Mouse (Mus musculus) gastrocnemius, postnatal 10 days (tissue): ENCODE data around the gene Gm49342. TPM values are rescaled to one million over a fixed set of nuclear protein-coding genes. Genes with fewer than 3 reads are reported as not detected.

ENCODE experiments used
- DNase-seq: peaks from one replicate; pipeline ENCODE4 v3.0.0; 2021; ENCODE audit warnings: mixed read lengths
- total RNA-seq, 2 experiments: library from RNA; stranded (reverse); gene quantifications; 2 replicates each; pipeline ENCODE4 v1.2.3; 2021

Gm49342 gene
- total RNA-seq, 2 experiments from 2014 or later: 5.8 to 6.7 TPM

GRCm38 (mm10) chr14:50981207-50981606 lies 36.9 kb downstream of the Gm49342 start:
- no peak for DNase-seq

- no peak for DNase-seq
Observed at GRCm38 (mm10) chr14:50981837-50982236, 37.5 kb downstream of the Gm49342 start.

DNA sequence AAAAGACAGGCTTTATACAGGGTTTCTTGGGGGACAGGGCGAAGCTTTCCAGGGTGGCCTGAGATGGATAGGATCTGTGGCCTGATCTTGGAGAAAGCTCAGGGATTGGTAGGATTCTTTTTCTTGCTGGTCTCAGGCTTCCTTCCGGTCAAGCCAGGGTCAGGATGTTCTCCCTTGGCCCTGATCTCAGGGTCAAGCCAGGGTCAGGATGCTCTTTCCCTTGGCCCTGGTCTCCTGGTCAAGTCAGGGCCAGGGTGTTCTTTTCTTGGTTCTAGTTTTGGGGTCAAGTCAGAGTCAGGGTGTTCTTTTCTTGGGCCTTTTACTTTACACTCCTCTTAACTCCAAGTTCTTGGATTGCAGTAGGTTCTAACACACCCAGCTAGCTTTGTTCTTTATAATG lies 43.4 kb downstream of the Gm49342 start:
- DNase-seq: no peak

GRCm38 (mm10) chr14:50991037-50991436 lies 46.7 kb downstream of the Gm49342 start:
- no peak for DNase-seq

DNA sequence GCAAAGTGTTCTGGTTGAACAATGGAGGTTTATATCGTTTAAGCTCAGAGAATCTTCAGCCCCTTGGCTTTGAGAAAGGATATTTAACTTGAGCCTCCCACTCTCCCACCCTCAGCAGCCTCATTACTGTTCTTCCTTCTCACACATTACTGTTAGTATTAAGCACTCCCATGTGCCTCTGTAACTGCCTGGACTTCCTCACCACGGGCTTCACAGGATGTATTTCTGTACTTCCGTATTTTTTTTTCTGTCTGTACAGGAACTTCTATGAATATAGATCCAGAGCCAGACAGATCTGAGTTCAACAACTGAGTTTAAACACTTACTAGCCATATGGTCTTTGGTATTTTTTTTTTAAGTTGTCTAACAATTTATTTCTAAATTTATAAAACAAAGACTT lies 52.8 kb downstream of the Gm49342 start:
- no peak for DNase-seq

- DNase-seq: no peak
Observed at GRCm38 (mm10) chr14:50997999-50998666, 53.8 kb downstream of the Gm49342 start.

- DNase-seq: no peak
Observed at GRCm38 (mm10) chr14:51007152-51007801, 63.0 kb downstream of the Gm49342 start, which contains the start of gene Rnase10. Gene Rnase10, plus strand, starts transcription at chr14:51007751.

DNA sequence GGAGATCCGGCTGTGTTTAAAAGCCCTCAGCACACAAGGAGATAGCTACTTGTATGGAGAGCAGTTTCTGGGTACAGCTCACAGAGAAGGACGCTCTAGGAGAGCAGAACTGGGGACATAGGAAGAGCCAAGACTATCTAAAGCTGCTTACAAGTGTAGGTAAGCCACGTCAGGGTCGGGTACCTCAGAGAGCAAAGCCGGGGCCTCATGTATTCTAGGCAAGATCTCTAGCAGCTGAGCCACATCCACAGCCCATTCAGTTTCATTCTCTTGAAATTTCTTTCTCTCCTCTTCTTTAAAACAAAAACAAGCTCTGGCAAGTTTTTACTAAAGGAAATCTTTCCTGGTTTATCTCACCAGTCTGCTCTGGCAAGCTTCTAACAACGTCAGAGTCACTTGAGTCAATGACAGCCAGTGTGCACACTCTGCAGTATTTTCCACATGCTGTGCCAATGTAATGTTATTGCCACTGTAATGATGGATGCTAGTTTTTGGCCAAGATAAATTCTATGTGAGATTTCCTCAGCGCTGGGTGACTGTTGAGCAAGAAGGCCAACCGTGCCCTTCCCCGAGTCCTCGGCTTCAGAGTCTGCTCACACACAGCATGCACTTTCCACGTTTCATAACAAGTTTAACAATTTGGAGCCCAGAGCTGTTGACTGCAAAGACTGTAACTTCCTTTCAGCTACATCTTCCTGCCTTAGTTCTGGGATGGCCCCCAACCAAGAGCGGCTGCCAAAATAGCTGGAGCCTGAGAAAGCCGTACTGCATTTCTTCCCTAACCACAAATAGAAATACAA lies 63.8 kb downstream of the Gm49342 start:
- DNase-seq: peak; percentile 40

GRCm38 (mm10) chr14:51008781-51009180 lies 64.5 kb downstream of the Gm49342 start:
- no peak for DNase-seq

GRCm38 (mm10) chr14:51009572-51009971 lies 65.3 kb downstream of the Gm49342 start:
- no peak for DNase-seq

Other genes starting within 250 kb of the Gm49342 start
- not detected for gene Olfr748, start 237.1 kb upstream of the Gm49342 start, total RNA-seq
- gene Olfr749, start 199.4 kb upstream of the Gm49342 start, total RNA-seq: not detected
- gene Ttc5, start 159.0 kb upstream of the Gm49342 start, total RNA-seq: 10 to 100 TPM; 16.3 to 20.2 TPM
- gene Ccnb1ip1, start 136.8 kb upstream of the Gm49342 start, total RNA-seq: not detected
- 10 to 100 TPM; 14.0 to 20.2 TPM for gene Parp2, start 136.7 kb upstream of the Gm49342 start, total RNA-seq
- 10 to 100 TPM in 1 of 2 experiments, 1 to 10 TPM in 1; 9.6 to 11.1 TPM for gene Tep1, start 74.0 kb upstream of the Gm49342 start, total RNA-seq
- gene Klhl33, start 47.0 kb upstream of the Gm49342 start, total RNA-seq: 100 to 1,000 TPM in 1 of 2 experiments, 10 to 100 TPM in 1; 50.4 to 106 TPM
- gene Osgep, start 19.6 kb upstream of the Gm49342 start, total RNA-seq: 10 to 100 TPM; 45.2 to 48.4 TPM
- 10 to 100 TPM; 42.7 to 46.1 TPM for gene Apex1, start 19.5 kb upstream of the Gm49342 start, total RNA-seq
- 10 to 100 TPM; 16.4 to 20.3 TPM for gene Pip4p1, start 13.7 kb upstream of the Gm49342 start, total RNA-seq
- gene Pnp, start 13.4 kb upstream of the Gm49342 start, total RNA-seq: 1 to 10 TPM; 6.1 to 7.8 TPM
- under 1 TPM; 0.52 to 0.56 TPM for gene Pnp2, start 11.5 kb downstream of the Gm49342 start, total RNA-seq
- gene Rnase10, start 63.2 kb downstream of the Gm49342 start, total RNA-seq: under 1 TPM in 1 of 2 experiments, not detected in 1; 0.23 TPM
- gene Rnase9, start 97.4 kb downstream of the Gm49342 start, total RNA-seq: not detected
- gene Rnase11, start 105.6 kb downstream of the Gm49342 start, total RNA-seq: not detected
- not detected for gene Rnase12, start 113.1 kb downstream of the Gm49342 start, total RNA-seq
- not detected for gene Olfr750, start 129.9 kb downstream of the Gm49342 start, total RNA-seq
- gene Rnase4, start 146.6 kb downstream of the Gm49342 start, total RNA-seq: 10 to 100 TPM; 46.6 to 51.4 TPM
- gene Ang, start 146.6 kb downstream of the Gm49342 start, total RNA-seq: 1 to 10 TPM; 3.3 to 4.6 TPM
- not detected for gene Eddm3b, start 169.9 kb downstream of the Gm49342 start, total RNA-seq
- gene Rnase6, start 179.4 kb downstream of the Gm49342 start, total RNA-seq: 1 to 10 TPM in 1 of 2 experiments, under 1 TPM in 1; 0.61 to 1.0 TPM
- not detected for gene Rnase1, start 202.3 kb downstream of the Gm49342 start, total RNA-seq
- not detected for gene Rnase2b, start 217.7 kb downstream of the Gm49342 start, total RNA-seq